Mouse (Mus musculus) spleen, postnatal 10 days (tissue): Measurements from ENCODE around the gene Kcnq1.

Experiments
- DNase-seq, 2 experiments: peaks; one replicate each; pipeline ENCODE4 v3.0.0; 2021 to 2022; ENCODE audit warnings: low spot score in 2 of 2

The Kcnq1 gene

DNA sequence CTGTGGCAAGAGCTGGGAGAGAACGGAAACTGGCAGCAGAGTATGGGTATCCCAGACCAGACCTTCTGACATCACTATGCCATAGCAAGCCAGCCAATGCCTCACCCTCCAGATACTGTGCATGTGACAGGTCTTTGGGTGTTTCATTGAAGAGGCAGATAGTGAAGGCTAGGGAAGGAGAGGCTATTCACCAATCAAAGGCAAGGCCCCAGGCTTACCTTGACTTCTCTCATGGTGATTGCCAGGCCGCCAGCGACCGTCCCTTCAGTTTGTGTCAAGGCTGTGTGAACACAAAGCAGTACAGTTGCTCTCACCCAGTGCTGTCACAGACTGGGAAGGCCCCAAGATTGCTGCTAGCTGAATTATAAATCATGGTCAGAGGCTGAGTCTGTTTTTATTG is 75.1 kb downstream of the Kcnq1 start:
- DNase-seq = no peak

DNA sequence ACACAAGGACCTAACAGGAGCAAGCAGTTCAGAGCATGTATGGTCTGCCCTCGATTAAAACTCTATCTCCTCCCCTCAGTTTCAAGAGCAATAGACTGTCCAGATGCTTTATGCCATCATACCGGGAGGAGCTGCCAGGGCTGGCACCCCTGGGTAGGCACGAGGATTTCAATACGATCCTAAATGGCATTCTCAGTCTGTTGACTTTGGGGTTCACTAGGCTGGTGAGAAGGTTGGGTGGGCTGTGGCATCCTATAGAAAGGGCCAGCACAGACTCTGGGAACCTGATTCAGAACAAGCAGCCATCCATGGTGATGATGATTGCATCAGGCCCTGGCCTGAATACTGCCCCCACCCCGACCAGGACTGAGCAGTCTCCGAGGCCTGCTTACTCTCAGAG is 79.3 kb downstream of the Kcnq1 start:
- no peak for DNase-seq

DNA sequence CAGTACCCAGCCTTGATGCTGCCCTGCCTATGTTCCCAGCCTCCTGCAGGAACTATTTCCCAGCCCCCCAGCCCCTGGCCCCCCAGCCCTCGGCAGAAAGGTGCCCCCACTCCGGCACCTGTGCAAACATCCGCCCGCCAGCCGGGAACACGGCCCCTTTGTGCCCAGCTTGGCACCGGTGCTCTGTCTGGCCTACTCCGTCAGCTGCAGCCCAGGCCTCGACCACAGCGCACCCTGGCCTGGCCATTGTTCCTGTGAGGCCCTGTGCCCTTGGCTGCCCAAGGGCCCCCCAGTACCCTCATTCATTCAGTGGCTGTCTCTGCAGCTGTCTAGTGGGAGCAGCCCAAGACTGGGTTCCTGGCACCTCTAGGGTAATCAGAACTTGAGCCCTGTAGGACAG is 80.2 kb downstream of the Kcnq1 start:
- DNase-seq = no peak

- DNase-seq = no peak
These were observed 81.0 kb downstream of the Kcnq1 start for GRCm38 (mm10) chr7:143187181-143187580.

GRCm38 (mm10) chr7:143188589-143188988 is 82.4 kb downstream of the Kcnq1 start:
- DNase-seq = peak in 1 of 2 experiments; percentile 7

DNA sequence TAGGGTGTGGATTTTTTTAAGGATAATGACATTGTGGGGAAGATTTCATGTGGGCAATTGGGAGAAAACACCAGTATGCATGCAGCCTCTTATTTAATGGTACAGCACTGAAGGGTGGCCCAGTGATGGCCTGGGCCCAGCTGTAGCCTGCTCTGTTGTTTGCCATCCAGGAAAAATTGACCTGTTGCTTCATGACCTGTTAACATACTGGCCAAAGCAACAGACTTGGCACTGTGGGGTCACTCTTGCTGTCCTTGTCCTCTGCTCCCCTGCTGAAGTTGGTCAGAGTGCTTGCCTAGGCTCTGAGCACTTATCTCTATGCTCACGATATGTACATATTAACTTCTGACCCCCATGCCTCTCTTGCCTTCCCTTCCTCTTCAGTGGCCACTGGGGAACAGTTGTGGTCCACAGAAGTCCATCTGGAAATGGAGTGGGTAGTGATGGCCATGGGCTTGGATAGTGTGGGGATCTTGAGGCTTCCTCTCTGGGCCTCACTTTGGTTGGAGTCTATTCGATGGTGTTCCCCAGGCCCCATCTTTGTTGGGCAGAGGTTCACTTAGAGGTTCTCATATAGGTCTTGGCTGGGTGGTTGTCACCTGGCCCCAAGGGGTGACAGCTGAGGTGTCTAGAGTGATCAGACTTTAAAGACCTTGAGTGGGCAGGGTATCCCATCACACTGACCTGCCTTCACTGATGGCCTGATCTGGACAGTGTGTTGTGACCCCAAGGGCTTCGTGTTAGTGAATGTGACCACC is 84.0 kb downstream of the Kcnq1 start:
- DNase-seq = peak in 1 of 2 experiments; percentile 1

DNA sequence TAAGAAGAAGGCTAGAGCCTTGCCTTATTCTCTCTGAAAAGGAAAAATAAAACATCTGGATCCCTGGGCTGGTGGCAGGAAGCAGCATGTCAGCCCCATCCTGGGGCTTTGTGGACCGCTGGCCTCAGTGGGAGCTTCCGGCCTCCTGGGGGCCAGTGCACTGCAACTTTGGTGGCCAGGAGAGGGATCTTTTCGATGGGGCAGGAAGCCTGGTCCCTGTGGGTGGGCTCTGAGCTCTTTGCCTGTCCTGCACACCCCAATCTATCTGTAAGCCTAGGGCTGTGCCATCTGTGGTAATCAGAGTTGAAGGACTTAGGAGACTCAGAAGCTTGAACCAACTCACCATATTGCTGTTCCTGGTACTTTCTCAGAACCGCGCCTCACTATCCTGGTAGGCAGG is 84.7 kb downstream of the Kcnq1 start:
- DNase-seq = peak in 1 of 2 experiments; percentile 2

GRCm38 (mm10) chr7:143192392-143192791 is 86.2 kb downstream of the Kcnq1 start:
- DNase-seq = peak in 1 of 2 experiments; percentile 1

- DNase-seq = no peak
These were observed 87.9 kb downstream of the Kcnq1 start for GRCm38 (mm10) chr7:143194064-143194463.

DNA sequence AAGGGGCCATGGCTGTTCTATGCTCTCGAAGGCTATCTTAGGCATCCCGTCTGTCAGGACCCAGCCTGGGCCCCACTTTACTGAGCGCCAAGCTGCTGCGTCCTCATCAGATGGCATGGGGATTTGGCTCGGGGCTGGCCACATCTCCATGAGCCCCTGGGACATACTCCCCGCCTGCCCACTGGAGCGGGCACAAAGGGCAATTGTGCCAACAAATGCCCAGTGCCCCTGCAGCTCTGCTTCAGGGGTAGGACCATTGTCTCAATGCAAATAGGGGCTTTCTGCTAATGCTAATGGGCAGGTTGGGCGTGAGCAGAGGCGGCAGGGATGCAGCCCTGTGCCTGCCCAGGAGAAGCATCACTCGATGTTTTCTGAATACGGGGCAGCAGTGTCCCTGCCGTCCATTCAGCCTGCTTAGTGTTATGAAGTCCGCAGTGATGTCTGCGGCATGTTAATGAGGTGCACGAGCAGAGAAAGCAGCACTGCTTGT is 91.8 kb downstream of the Kcnq1 start:
- DNase-seq = peak in 1 of 2 experiments; percentile 3

DNA sequence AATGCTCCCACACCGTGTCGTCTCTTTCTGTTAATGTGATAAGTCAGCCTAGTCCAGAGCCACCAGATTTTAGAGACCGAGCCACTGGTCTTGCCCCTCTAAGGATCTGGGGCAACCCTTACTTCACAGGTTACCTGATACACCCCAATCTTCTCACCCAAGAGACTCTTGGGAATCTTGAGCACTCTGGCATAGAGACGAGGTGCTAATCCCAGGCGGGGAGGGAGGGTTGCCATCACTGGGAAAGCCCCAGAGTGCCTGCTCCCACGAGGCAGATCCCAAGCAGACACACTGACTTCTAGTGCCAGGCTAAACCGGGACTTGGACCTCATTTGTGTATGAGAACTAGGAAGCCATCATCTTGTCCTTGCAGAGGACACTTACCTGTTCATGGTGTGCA is 92.3 kb downstream of the Kcnq1 start:
- DNase-seq = no peak

GRCm38 (mm10) chr7:143201255-143201654 is 95.1 kb downstream of the Kcnq1 start:
- DNase-seq = no peak

DNA sequence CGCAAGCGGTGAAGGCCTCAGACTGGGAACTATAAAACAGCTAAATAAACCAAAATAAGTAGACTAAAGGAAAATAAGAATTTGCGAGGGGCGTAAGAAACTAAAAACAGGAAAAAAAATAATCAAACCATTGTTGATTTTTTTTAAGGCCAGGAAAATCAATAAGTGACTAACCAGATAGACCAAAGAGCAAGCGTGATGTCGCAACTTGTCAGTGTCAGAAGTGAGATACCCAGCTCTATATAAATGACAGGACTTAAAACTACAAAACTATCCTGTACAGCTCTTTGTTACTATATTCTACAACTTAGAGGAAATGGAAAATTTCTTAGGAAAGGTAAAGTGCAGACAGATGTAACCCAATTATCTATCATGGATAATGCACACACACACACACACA is 97.7 kb downstream of the Kcnq1 start:
- DNase-seq = no peak

DNA sequence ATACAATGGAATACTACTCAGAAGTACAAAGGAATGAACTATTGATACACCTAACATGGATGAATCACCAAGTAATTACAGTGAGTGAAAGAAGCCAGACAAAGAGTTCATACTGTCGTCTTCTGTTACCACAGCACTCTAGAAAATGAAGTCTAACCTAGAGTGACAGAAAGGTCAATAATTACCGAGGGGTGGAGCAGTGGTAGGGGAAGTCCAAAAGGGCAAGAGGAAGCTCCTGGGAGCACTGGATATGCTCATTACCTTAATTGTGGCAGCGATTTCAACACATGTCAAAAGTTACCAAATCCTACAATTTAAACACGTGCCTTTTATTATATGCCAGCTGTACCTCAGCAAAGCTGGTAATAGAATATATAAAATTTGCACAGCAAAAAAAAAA is 100.9 kb downstream of the Kcnq1 start:
- no peak for DNase-seq

DNA sequence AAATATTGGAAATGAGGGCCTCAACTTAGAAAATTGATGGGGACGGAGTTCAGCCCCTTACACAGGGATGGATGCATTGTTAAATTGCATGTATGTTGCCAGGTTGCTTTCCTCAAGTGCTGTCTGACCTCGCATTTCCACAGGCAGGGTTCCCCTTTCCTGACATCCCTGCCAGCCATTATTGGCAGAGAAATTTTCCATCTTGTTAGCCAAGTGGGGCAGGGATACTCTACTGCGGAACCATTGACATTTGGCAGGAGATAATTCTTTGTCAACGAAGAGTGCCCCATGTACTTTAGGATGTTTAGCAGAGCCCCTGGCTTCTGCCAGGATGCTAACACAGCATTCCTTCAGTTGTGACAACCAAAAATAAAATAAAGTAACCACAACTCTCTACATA is 104.6 kb downstream of the Kcnq1 start:
- no peak for DNase-seq

DNA sequence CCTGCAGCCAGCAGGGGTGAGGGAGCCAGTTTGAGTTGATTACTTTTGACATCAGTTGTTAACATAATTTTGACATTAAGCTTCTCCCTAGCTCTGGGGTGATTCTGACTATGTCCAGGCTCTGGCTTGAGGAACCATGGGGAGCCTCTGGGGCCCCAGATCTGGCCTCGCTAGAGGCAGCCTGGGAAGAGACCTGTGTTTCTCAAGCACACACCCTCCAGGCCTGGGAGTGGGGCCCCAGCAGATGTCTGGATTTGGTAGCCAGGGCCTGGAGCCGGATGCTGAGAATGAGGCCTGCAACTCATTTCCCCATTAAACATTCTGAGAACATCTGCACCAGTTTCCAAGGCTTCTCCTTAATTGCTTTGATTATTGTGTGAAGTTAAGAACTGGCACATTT is 145.0 kb downstream of the Kcnq1 start:
- DNase-seq = no peak

DNA sequence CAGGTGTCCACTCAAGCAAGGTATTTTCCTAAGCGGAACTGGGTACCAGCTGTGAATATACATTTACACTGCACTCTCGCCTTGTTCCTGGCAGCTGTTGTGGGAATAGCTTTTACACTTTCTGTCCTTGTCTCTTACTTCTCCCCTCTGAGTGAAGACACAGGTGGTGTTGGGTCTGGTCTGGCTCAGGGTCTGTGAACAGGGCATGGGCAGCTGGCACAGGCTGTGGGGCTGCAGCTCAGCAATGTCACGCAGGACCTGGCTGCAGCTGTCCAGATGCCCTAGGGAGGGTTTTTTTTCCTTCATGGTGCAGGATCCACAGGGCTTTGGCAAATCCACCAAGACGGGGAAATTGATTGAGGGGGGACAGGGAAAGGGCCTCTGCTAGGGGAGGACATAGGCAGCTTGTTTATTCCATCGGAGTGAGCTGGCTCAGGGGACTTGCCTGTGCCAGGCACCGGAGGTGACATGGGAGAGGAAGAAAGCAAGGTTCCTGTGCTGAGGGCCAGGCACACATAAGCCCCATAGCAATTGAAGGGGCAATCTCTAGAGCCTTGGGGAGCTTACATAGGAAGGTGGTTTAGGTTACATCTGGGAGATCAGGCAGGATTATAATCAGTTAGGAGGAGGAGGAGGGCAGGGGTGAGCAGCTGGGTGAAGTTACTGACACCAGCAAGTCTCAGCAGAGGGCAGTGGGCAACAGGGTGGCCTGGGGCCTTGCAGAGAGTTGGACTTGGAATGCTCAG is 147.1 kb downstream of the Kcnq1 start:
- DNase-seq = no peak

- DNase-seq = no peak
These were observed 148.7 kb downstream of the Kcnq1 start for GRCm38 (mm10) chr7:143254901-143255300.

GRCm38 (mm10) chr7:143261246-143261645 is 155.1 kb downstream of the Kcnq1 start:
- no peak for DNase-seq

- no peak for DNase-seq
These were observed 157.4 kb downstream of the Kcnq1 start for GRCm38 (mm10) chr7:143263557-143263956.

- no peak for DNase-seq
These were observed 157.8 kb downstream of the Kcnq1 start for GRCm38 (mm10) chr7:143263966-143264365.

GRCm38 (mm10) chr7:143265386-143265785 is 159.2 kb downstream of the Kcnq1 start:
- DNase-seq = no peak

GRCm38 (mm10) chr7:143265829-143266438 is 159.8 kb downstream of the Kcnq1 start:
- DNase-seq = no peak
